Comparison of ENCODE assay signal across 26 mouse cellular contexts in the genomic region with DNA sequence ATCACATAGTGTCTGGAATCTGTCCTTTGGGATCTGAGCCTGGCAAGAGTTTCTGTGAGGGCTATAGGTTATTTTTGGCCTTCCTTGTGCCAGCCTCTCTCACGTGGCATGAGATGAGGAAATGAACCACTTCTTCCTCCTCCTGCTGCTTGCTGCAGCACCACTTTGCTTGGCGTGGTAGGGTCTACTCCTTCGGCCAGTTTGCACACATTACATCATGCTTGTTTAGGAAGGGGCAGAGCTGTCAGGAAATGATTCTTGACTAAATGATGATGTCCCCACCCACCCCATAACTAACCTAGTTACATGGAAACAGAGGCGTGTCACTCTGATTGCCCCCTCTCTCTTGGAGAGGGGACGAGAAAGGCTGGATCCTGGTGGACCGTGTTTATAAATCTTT. TPM values are rescaled to one million over a fixed set of nuclear protein-coding genes. Genes with fewer than 3 reads are reported as not detected.
DNase-seq lines count a peak whose midpoint lies in the region; ATAC-seq and TF ChIP-seq lines count a peak whose summit lies in the region.
"Had no signal": no experiment of that assay in that cellular context is flagged by ENCODE, and none has a peak within 500 bp of the region (broad histone marks: within the 10 kb centered on the region; RNA-seq: fewer than 3 reads in every experiment).

No protein-coding gene starts in this region.

- intact Hi-C loops in gastrocnemius, adult 2 months (cut with DNase I), result no loop called here
- intact Hi-C loops in left cerebral cortex, adult 2 months (cut with DNase I), result no loop called here

- H3K36me3 ChIP-seq in stomach, embryonic 16.5 days (ENCODE audit: control insufficient read depth, insufficient read depth, low read length), result no peaks in the 10 kb centered on the region
- H3K36me3 ChIP-seq in stomach, postnatal 0 days (ENCODE audit: control insufficient read depth, insufficient read depth, low read length), result no peaks in the 10 kb centered on the region
- H3K36me3 ChIP-seq: embryonic facial prominence, embryonic 12.5 days; hindbrain, embryonic 13.5 days; liver, embryonic 12.5 days; lung, embryonic 15.5 days; neural tube, embryonic 13.5 days; stomach, embryonic 15.5 days had no signal

- ATAC-seq in stomach, embryonic 16.5 days (ENCODE audit: insufficient read depth, low FRiP score), result no peak
- no peak for ATAC-seq in stomach, postnatal 0 days (ENCODE audit: low FRiP score, low TSS enrichment)
- 0 out of 2 replicates have a peak, but pooled peaks have one; percentile 26 for ATAC-seq in neutrophil, adult 5-6 weeks (ENCODE audit: extremely low read depth, insufficient number of reproducible peaks, low FRiP score, poor library complexity, severe bottlenecking)
- ATAC-seq: forebrain, embryonic 14.5 days; liver, embryonic 12.5 days had no signal

- TF ChIP-seq EP300 in stomach, postnatal 0 days (optimal IDR thresholded peaks at IDR 0.05), result no peak

- no peak overlapping the region for H3K4me2 ChIP-seq in stomach, embryonic 16.5 days (ENCODE audit: low read depth, low read length)
- no peak overlapping the region for H3K4me2 ChIP-seq in stomach, postnatal 0 days (replicated peaks; ENCODE audit: low read depth)
- H3K4me2 ChIP-seq: embryonic facial prominence, embryonic 12.5 days; heart, embryonic 11.5 days; hindbrain, embryonic 13.5 days; liver, embryonic 12.5 days; lung, embryonic 15.5 days; midbrain, embryonic 11.5 days; neural tube, embryonic 13.5 days; stomach, embryonic 15.5 days had no signal

- no peaks in the 10 kb centered on the region for H3K9me3 ChIP-seq in stomach, embryonic 16.5 days (replicated peaks; ENCODE audit: control insufficient read depth, low read length)
- H3K9me3 ChIP-seq in stomach, postnatal 0 days (ENCODE audit: control insufficient read depth, low read length), result no peaks in the 10 kb centered on the region
- H3K9me3 ChIP-seq: liver, embryonic 12.5 days; lung, embryonic 15.5 days; neural tube, embryonic 13.5 days; stomach, embryonic 15.5 days had no signal

- peaks cover 9% of the 10 kb centered on the region; the same call in 1 of the 2 replicates for H3K4me1 ChIP-seq in stomach, embryonic 16.5 days (ENCODE audit: control insufficient read depth, insufficient read depth, low read length)
- peaks cover 3% of the 10 kb centered on the region; the same call in 1 of the 2 replicates for H3K4me1 ChIP-seq in stomach, postnatal 0 days (replicated peaks; ENCODE audit: control insufficient read depth, insufficient read depth)

- H3K4me3 ChIP-seq in gastrocnemius, adult 2 months, result no peak overlapping the region
- H3K4me3 ChIP-seq in stomach, embryonic 16.5 days (replicated peaks; ENCODE audit: low read length), result no peak overlapping the region
- no peak overlapping the region for H3K4me3 ChIP-seq in stomach, postnatal 0 days (ENCODE audit: low read depth, low read length)
- H3K4me3 ChIP-seq in left cerebral cortex, adult 2 months, result no peak overlapping the region
- H3K4me3 ChIP-seq: embryonic facial prominence, embryonic 12.5 days; erythroblast, embryonic 14.5 days; hindbrain, embryonic 13.5 days; layer of hippocampus, adult 2 months; liver, embryonic 12.5 days; lung, embryonic 15.5 days; neural tube, embryonic 13.5 days; stomach, embryonic 15.5 days had no signal

- H3K9ac ChIP-seq in stomach, embryonic 16.5 days (ENCODE audit: low read length), result no peak overlapping the region
- no peak overlapping the region for H3K9ac ChIP-seq in stomach, postnatal 0 days (ENCODE audit: low read length)
- H3K9ac ChIP-seq: embryonic facial prominence, embryonic 12.5 days; hindbrain, embryonic 13.5 days; liver, embryonic 12.5 days; lung, embryonic 15.5 days; neural tube, embryonic 13.5 days; stomach, embryonic 15.5 days had no signal

- DNase-seq in gastrocnemius, adult 2 months, result no peak
- DNase-seq in gastrocnemius, postnatal 4 days (ENCODE audit: low spot score in 2 of 2), result no peak
- no peak for DNase-seq in stomach, postnatal 0 days (ENCODE audit: low spot score)
- DNase-seq in lung, postnatal 10 days, result peak; percentile 25
- DNase-seq in left cerebral cortex, adult 2 months (ENCODE audit: extremely low spot score in 1 of 2, low spot score in 2 of 2), result no peak
- DNase-seq in cerebellum, adult 11 months, result no peak
- DNase-seq: adrenal gland, postnatal 36 days; cerebellum, adult 9-11 months; gastrocnemius, postnatal 25 days; kidney, adult 11 months; kidney, postnatal 10 days; right cerebral cortex, postnatal 14 days had no signal

- 52% methylated on average over 6 of the region's 6 CpGs for WGBS in stomach, embryonic 16.5 days
- WGBS in stomach, postnatal 0 days, result 54% methylated on average over 6 of the region's 6 CpGs

- no peak for TF ChIP-seq CTCF in gastrocnemius, adult 2 months (IDR thresholded peaks at IDR 0.05)
- no peak for TF ChIP-seq CTCF in stomach, postnatal 0 days (IDR thresholded peaks at IDR 0.05; ENCODE audit: low read depth)
- no peak for TF ChIP-seq CTCF in left cerebral cortex, adult 2 months (IDR thresholded peaks at IDR 0.05)

- H3K27me3 ChIP-seq in stomach, embryonic 16.5 days (ENCODE audit: control insufficient read depth, insufficient read depth, low read length), result no peaks in the 10 kb centered on the region
- H3K27me3 ChIP-seq in stomach, postnatal 0 days (ENCODE audit: control insufficient read depth, insufficient read depth, low read length), result no peaks in the 10 kb centered on the region
- H3K27me3 ChIP-seq: embryonic facial prominence, embryonic 12.5 days; hindbrain, embryonic 13.5 days; liver, embryonic 12.5 days; lung, embryonic 15.5 days; neural tube, embryonic 13.5 days; stomach, embryonic 15.5 days had no signal

- H3K27ac ChIP-seq in gastrocnemius, adult 2 months, result peak overlapping the region; percentile 53; the same call in 1 of the 2 replicates
- H3K27ac ChIP-seq in stomach, embryonic 16.5 days (ENCODE audit: low read length), result 0 out of 2 replicates have a peak overlapping the region, but pooled peaks have one; percentile 38
- H3K27ac ChIP-seq in stomach, postnatal 0 days (replicated peaks), result no peak overlapping the region
- no peak overlapping the region for H3K27ac ChIP-seq in left cerebral cortex, adult 2 months
- H3K27ac ChIP-seq: embryonic facial prominence, embryonic 12.5 days; hindbrain, embryonic 13.5 days; layer of hippocampus, adult 2 months; liver, embryonic 12.5 days; lung, embryonic 15.5 days; neural tube, embryonic 13.5 days; stomach, embryonic 15.5 days had no signal

RNA-seq across cellular contexts. Expression of a gene that starts 28.6 kb away (rescaled TPM):
- total RNA-seq in gastrocnemius, adult 2 months (2021), result 1 to 10 TPM; 5.5 to 7.6 TPM
- 10 to 100 TPM; 11.3 to 11.8 TPM for total RNA-seq in gastrocnemius, postnatal 4 days (2021)
- polyA plus RNA-seq in stomach, embryonic 16.5 days (2015; fragmentation: Nextera tagmentation; extraction: Ambion mirVana), result 9.8 and 11.0 TPM in 2 replicates
- 22.3 and 24.8 TPM in 2 replicates for polyA plus RNA-seq in stomach, postnatal 0 days (2015; fragmentation: Nextera tagmentation; extraction: Ambion mirVana)
- 21.6 and 24.1 TPM in 2 replicates for total RNA-seq in neutrophil, adult 5-6 weeks (2017)
- 1 to 10 TPM; 4.1 to 5.7 TPM for total RNA-seq in left cerebral cortex, adult 2 months (2021)
- total RNA-seq: MEL had no signal

Comparison
In these comparisons a context has a peak if more than half of its experiments do, and no peak if none do; other contexts are left out.
1. H3K27ac ChIP-seq: peak in gastrocnemius, adult 2 months (single experiment) and stomach, embryonic 16.5 days (single experiment); none in stomach, postnatal 0 days (single experiment) and left cerebral cortex, adult 2 months (single experiment).